Mouse (Mus musculus): ENCODE results near the gene Carmil1.

DNA sequence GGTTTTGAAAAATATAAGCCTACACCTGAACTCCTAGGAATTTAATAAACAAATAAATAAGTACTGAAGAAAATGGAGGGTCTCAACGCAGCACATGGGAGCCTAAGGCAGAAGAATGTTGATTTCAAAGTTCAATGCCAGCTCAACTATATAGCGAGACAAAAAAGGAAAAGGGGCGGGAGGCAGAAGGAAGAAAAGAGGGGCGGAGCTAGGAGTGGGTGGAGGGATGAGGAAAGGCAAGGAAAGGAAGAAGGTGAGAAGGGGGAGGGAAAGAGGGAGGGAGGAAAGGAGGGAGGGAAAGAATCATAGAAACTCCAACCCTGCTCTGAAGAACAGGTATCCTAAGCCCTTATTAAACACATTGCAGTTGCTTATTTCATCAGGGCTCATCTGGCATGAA, 119.5 kb downstream of the Carmil1 start:
- no peak for TF ChIP-seq RAD21 (IDR thresholded peaks at IDR 0.05; ENCODE audit: low read depth, low read length)
- TF ChIP-seq POLR2A (IDR thresholded peaks at IDR 0.05; ENCODE audit: control insufficient read depth in 1 of 2, insufficient read depth in 1 of 2, low read depth in 1 of 2, low read length in 2 of 2, poor library complexity in 1 of 2): no peak
- no peak for TF ChIP-seq CTCF (IDR thresholded peaks at IDR 0.05 in 2 of 3, conservative IDR thresholded peaks at IDR 0.05 in 1 of 3; ENCODE audit: control insufficient read depth in 1 of 3, insufficient read depth in 1 of 3, low read depth in 2 of 3, low read length in 3 of 3, poor library complexity in 1 of 3, severe bottlenecking in 1 of 3)
- TF ChIP-seq RCOR1 (IDR thresholded peaks at IDR 0.05; ENCODE audit: low read depth, low read length): no peak
- TF ChIP-seq CHD2 (IDR thresholded peaks at IDR 0.05; ENCODE audit: low read length): no peak
- no peak for TF ChIP-seq TBP (IDR thresholded peaks at IDR 0.05; ENCODE audit: low read depth, low read length)
- TF ChIP-seq EP300 (IDR thresholded peaks at IDR 0.05; ENCODE audit: low read depth in 1 of 2, low read length in 2 of 2): no peak

Measured in MEL (cell line).